Mouse (Mus musculus): ENCODE measurements around the gene Kiss1r.
"Not testable (repeated sequence)": the region's sequence is repeated elsewhere in the genome, so short reads cannot be mapped to it uniquely, and the experiment has no call there.

Kiss1r gene

GRCm38 (mm10) chr10:79916808-79917531, at the start of gene Kiss1r:
Gene Kiss1r, plus strand, starts transcription at chr10:79916971.
- peak; percentile 81 to 91 for DNase-seq (ENCODE audit: low spot score in 2 of 2)

GRCm38 (mm10) chr10:79871845-79872244, 44.9 kb upstream of the Kiss1r start:
- no peak for DNase-seq (ENCODE audit: low spot score in 2 of 2)

- DNase-seq (ENCODE audit: low spot score in 2 of 2), result no peak
These were observed 43.9 kb upstream of the Kiss1r start for GRCm38 (mm10) chr10:79872862-79873261.

- no peak for DNase-seq (ENCODE audit: low spot score in 2 of 2)
These were observed 43.5 kb upstream of the Kiss1r start for GRCm38 (mm10) chr10:79873313-79873712.

DNA sequence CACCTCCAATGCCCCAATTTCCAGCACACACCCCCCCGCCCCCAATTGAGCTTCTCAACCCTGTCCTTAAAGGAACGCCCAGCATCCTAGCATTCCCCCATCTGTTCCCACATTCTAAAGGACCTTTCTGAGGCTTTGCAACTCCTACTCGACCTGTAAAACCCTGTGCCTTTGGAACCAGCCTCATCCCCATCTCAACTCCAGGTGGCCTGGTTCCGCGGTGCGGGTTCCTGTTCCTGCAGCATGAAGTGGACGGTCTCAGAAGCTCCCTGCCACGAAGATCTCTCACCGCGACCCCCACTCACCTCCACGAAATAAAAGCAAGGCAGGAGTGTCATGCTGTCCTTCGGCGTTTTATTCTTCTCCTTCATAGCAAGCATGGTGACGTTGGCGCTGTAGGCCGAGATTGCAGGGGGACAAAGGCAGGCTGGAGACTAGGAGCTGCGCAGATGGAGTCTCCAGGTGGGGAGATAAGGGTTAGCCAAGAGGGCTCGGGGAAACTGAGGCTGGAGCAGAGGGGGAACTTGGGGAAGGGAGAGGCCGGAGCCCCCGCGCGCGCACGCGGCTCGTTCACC, 43.0 kb upstream of the Kiss1r start:
- DNase-seq (ENCODE audit: low spot score in 2 of 2), result no peak

GRCm38 (mm10) chr10:79874290-79874862, 42.4 kb upstream of the Kiss1r start, which contains the start of the genes Prtn3 and Plppr3:
Gene Prtn3, plus strand, starts transcription at chr10:79874476.
Gene Plppr3, minus strand, starts transcription at chr10:79874634.
- no peak for DNase-seq (ENCODE audit: low spot score in 2 of 2)

DNA sequence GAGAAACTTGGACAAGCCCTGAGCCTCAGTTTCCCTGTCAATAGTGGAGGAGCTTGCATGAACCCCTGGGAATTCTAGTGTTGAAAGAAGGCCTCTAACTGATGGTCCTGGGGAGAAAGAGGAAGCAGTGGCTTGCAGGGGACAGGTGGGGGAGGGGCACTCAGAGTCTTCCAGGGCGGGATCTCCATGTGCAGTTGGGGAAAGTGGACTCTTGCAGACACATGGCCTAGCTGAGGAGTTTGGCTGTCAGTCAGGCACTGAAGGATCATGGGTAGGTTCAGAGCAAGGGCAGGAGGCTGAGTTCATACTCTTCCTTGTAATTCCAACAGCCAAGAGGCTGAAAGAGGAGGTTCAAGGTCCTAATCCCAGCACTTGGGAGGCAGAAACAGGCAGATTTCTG, 39.6 kb upstream of the Kiss1r start:
- no peak for DNase-seq (ENCODE audit: low spot score in 2 of 2)

DNA sequence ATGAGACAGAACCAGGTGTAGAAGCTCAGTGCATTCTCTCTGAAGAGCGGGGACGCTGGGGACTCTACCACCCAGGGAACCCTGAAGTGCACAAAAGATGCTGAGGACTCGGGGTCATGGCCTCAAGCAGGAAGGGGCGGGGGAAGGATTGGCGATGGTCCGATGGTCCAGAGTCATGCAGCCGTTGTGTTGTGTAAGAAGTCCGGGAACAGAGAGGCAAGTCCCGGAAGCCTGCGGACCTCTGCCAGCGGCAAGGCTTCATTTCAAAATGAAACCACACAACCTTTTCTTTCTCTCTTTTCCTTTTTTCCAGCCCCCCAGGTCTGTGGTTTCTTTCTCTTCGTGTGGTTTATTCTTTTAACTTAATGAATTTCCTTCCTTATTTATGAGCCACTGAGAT, 39.0 kb upstream of the Kiss1r start:
- DNase-seq (ENCODE audit: low spot score in 2 of 2), result no peak

DNA sequence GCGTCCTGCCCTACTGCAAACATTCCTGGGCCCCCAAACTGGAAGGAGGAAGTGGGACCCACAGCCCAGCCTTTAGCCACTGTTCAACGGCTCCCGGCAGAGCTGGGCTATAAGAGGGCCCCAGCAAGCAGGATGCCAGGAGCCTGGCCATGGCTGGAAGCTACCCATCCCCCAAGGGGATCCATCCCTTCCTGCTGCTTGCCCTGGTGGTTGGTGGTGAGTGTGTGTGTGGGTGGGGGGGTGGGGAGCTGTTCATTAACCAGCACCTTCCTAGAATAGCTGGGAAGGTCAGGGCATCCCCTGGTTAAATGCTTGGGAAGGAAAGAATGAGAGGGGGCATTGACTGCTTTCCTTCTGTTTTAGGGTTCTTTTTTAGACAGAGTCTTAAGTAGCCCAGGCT, 37.2 kb upstream of the Kiss1r start:
- DNase-seq (ENCODE audit: low spot score in 2 of 2), result no peak

DNA sequence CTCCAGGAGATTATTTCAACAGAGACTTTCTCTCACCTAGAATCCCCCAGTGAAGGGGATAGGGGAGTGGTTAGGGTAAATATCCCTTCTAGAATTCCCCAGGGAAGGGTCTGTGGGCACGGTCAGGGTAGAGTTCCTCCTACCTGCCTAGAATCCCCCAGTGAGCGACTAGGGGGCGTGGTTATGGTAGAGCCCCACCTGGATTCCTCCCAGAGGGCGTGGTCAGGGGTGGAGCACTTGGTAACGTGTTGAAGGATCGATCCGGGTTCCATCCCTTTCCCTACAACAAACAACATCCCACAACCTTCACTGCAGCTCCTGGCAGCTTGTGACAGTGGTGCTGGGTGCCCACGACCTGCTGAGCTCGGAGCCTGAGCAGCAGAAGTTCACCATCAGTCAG, 36.0 kb upstream of the Kiss1r start:
- DNase-seq (ENCODE audit: low spot score in 2 of 2), result no peak

- DNase-seq (ENCODE audit: low spot score in 2 of 2), result no peak
These were observed 34.8 kb upstream of the Kiss1r start for GRCm38 (mm10) chr10:79881981-79882380.

- peak in 1 of 2 experiments; percentile 87 for DNase-seq (ENCODE audit: low spot score in 2 of 2)
These were observed 33.3 kb upstream of the Kiss1r start for GRCm38 (mm10) chr10:79883297-79884084.

DNA sequence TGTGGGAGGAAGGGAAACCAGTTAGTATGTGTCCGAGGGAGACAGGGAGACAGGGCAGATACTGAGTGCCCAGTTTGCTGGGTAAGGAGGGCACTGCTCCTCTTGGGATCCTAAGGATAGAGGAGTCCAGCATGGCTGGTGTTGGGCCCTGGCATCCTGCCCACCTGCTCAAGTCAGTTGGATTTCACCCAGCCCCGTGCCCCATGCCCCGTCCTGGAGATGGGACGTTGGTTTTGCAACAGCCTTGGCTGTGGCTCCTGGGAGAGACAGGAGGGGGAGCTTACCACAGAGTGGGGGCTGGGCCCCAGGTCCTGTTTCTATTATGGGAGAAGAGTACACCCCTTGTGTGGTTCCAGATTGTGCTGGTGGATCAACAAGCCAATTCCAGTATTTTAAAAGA, 32.3 kb upstream of the Kiss1r start:
- no peak for DNase-seq (ENCODE audit: low spot score in 2 of 2)

- not testable (repeated sequence) for DNase-seq (ENCODE audit: low spot score in 2 of 2)
These were observed 31.8 kb upstream of the Kiss1r start for GRCm38 (mm10) chr10:79884938-79885337.

- DNase-seq (ENCODE audit: low spot score in 2 of 2), result no peak
These were observed 30.7 kb upstream of the Kiss1r start, which contains the start of gene Elane for GRCm38 (mm10) chr10:79886054-79886453. Gene Elane, plus strand, starts transcription at chr10:79886247.

- DNase-seq (ENCODE audit: low spot score in 2 of 2), result no peak
These were observed 30.2 kb upstream of the Kiss1r start for GRCm38 (mm10) chr10:79886611-79887010.

- no peak for DNase-seq (ENCODE audit: low spot score in 2 of 2)
These were observed 27.4 kb upstream of the Kiss1r start for GRCm38 (mm10) chr10:79889386-79889785.

DNA sequence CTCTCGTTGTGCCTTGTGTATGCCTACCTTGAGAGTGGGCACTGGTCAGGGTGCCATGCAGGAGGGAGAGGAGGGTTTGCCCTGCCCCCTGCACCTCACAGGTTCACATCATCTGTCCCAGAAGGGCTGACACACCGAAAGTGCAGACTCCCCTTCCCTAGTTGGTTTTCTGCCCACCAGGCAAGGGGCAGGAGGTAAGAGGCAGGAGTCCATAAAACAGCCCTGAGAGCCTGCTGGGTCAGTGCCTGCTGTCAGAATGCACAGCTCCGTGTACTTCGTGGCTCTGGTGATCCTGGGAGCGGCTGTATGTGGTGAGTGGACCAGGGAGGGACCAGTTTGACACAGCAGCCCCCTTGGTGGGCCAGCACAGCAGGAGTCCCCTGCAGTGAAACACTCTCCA, 26.1 kb upstream of the Kiss1r start, which contains the start of gene Cfd:
Gene Cfd (plus strand): TSS at position 184 of the 400 bp plus-strand sequence.
- no peak for DNase-seq (ENCODE audit: low spot score in 2 of 2)

DNA sequence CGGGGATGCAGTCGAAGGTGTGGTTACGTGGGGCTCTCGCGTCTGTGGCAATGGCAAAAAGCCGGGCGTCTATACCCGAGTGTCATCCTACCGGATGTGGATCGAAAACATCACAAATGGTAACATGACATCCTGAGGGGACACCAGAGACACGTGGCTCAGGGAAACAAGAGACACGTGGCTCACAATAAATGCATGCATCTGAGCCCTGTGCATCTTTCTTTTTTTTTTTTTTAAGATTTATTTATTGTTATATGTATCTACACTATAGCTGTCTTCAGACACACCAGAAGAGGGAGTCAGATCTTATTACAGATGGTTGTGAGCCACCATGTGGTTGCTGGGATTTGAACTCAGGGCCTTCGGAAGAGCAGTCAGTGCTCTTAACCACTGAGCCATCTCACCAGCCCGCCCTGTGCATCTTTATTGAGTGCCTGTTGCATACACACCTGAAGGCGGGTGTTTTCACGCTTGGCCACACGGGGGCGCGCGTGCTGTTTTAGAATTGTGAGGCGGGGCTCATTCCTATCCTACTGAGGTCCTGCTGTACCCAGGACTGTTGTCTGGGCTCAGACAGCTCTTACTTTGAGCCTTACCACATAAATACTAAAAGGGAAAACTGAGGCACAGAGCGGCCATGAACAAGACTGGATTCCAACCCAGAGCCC, 24.2 kb upstream of the Kiss1r start:
- peak; percentile 65 to 81 for DNase-seq (ENCODE audit: low spot score in 2 of 2)

DNA sequence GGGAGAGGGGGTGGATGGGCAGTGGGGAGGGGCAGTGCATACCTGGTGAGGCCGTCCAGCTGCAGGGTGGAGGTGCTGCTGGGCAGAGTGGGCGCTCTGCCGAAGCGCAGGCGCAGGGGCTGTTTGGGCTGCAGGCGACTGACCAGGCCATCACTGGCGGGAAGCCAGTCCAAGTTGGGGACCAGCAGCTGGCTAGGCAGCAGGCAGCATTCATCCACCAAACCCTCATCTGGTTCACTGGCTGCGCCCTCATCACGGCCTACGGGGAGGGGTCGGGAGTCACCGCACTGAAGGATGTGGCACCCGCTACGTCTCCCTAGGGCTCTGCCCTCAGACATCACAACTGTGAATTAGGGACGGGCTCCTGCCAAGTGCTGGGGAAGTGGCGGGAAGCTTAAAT, 20.5 kb upstream of the Kiss1r start:
- DNase-seq (ENCODE audit: low spot score in 2 of 2), result no peak

GRCm38 (mm10) chr10:79896814-79897213, 20.0 kb upstream of the Kiss1r start:
- no peak for DNase-seq (ENCODE audit: low spot score in 2 of 2)

All from urinary bladder, postnatal 4 days (tissue).